Mouse (Mus musculus) stomach, postnatal 0 days (tissue): ENCODE results near the gene Plekha7. TPM values are rescaled to one million over a fixed set of nuclear protein-coding genes. Genes with fewer than 3 reads are reported as not detected.

Experiments
- ATAC-seq: fragments of 200-750 bp; cut with Nextera tagmentation; 2 replicates; pipeline ENCODE4 v1.8.0; 2017; ENCODE audit not compliant: low FRiP score, low TSS enrichment
- DNase-seq: peaks from one replicate; pipeline ENCODE4 v3.0.0-alpha.2; 2016; ENCODE audit warnings: low spot score
- H3K27ac ChIP-seq: fragments of 300-500 bp; sonication (generic); replicated peaks from 2 replicates; pipeline ENCODE4 v1.5.1; 2014; ENCODE audit warnings: mild to moderate bottlenecking, control low read depth
- H3K27me3 ChIP-seq: fragments of 300-500 bp; sonication (generic); 2 replicates; pipeline ENCODE4 v1.6.1; 2014; ENCODE audit warnings: low read length; ENCODE audit not compliant: control insufficient read depth, insufficient read depth
- H3K36me3 ChIP-seq: fragments of 300-500 bp; sonication (generic); 2 replicates; pipeline ENCODE4 v1.6.1; 2014; ENCODE audit warnings: low read length, mixed read lengths; ENCODE audit not compliant: control insufficient read depth, insufficient read depth
- H3K4me1 ChIP-seq: fragments of 300-500 bp; sonication (generic); replicated peaks from 2 replicates; pipeline ENCODE4 v1.6.1; 2014; ENCODE audit warnings: antibody characterized with exemption; ENCODE audit not compliant: control insufficient read depth, insufficient read depth
- H3K4me2 ChIP-seq: fragments of 300-500 bp; sonication (generic); replicated peaks from 2 replicates; pipeline ENCODE4 v1.6.1; 2014; ENCODE audit warnings: low read depth, mild to moderate bottlenecking, control low read depth, moderate library complexity
- H3K4me3 ChIP-seq: fragments of 300-500 bp; sonication (generic); 2 replicates; pipeline ENCODE4 v1.5.1; 2014; ENCODE audit warnings: low read depth, low read length, control low read depth
- H3K9ac ChIP-seq: fragments of 300-500 bp; sonication (generic); 2 replicates; pipeline ENCODE4 v1.6.1; 2014; ENCODE audit warnings: mild to moderate bottlenecking, low read length, control low read depth, mixed read lengths
- H3K9me3 ChIP-seq: fragments of 300-500 bp; sonication (generic); 2 replicates; pipeline ENCODE4 v1.6.1; 2016; ENCODE audit warnings: low read length; ENCODE audit not compliant: control insufficient read depth
- CTCF ChIP-seq: IDR thresholded peaks from 2 replicates; pipeline ENCODE4 v1.5.1; 2016; ENCODE audit warnings: antibody characterized with exemption, low read depth, mild to moderate bottlenecking, moderate library complexity
- EP300 ChIP-seq: optimal IDR thresholded peaks from 2 replicates; pipeline ENCODE3; 2016; ENCODE audit warnings: antibody characterized with exemption
- WGBS: fragments of 180-500 bp; shearing (Covaris S2); extraction: QIAGEN DNeasy Blood & Tissue Kit; methylation state at CpG from one replicate; pipeline ENCODE4 v1.1.7; 2014; 5-methylcytosine and 5-hydroxymethylcytosine counted together
- polyA plus RNA-seq: library from polyadenylated mRNA; unstranded; fragments of >200 nt; fragmentation: Nextera tagmentation; extraction: Ambion mirVana; gene quantifications from 2 replicates; pipeline ENCODE4 v1.2.1, GENCODE M21; 2015

The Plekha7 gene
- polyA plus RNA-seq, 1 experiment from 2014 or later: 10.1 TPM

- ATAC-seq (peak; percentile 44), DNase-seq (peak; percentile 37)
- no peaks in the 10 kb centered on the region for H3K36me3 ChIP-seq
- no peaks in the 10 kb centered on the region for H3K27me3 ChIP-seq
- no peak overlapping the region for H3K4me2 ChIP-seq
- no peak for TF ChIP-seq EP300
- WGBS: 51% methylated on average over 10 of the region's 10 CpGs
- peaks cover 7% of the 10 kb centered on the region; the same call in 1 of the 2 replicates for H3K4me1 ChIP-seq
- peak overlapping the region; percentile 84 for H3K27ac ChIP-seq
- H3K9ac ChIP-seq: no peak overlapping the region
- H3K4me3 ChIP-seq: no peak overlapping the region
- H3K9me3 ChIP-seq: no peaks in the 10 kb centered on the region
These were observed 106.0 kb downstream of the Plekha7 start for GRCm38 (mm10) chr7:116202033-116202681.

GRCm38 (mm10) chr7:116200951-116201351 lies 107.2 kb downstream of the Plekha7 start:
- ATAC-seq (peak; percentile 75), DNase-seq (peak; percentile 61)
- Histone ChIP-seq H3K27ac (peak overlapping the region; percentile 70), H3K27me3 (no peaks in the 10 kb centered on the region), H3K4me3 (no peak overlapping the region), H3K9ac (no peak overlapping the region), H3K4me1 (peaks cover 7% of the 10 kb centered on the region; the same call in 1 of the 2 replicates), H3K9me3 (no peaks in the 10 kb centered on the region), H3K4me2 (no peak overlapping the region), H3K36me3 (no peaks in the 10 kb centered on the region)
- TF ChIP-seq CTCF: no peak
- no peak for TF ChIP-seq EP300
- WGBS: 64% methylated on average over 1 of the region's 1 CpGs

- H3K9me3 ChIP-seq: no peaks in the 10 kb centered on the region
- WGBS: 55% methylated on average over 2 of the region's 2 CpGs
- ATAC-seq: 0 out of 2 replicates have a peak, but pooled peaks have one; percentile 31
These were observed 107.6 kb downstream of the Plekha7 start for GRCm38 (mm10) chr7:116200544-116200943.

GRCm38 (mm10) chr7:116198902-116199301 lies 109.3 kb downstream of the Plekha7 start:
- H3K4me2 ChIP-seq: no peak overlapping the region
- ATAC-seq (no peak), DNase-seq (no peak)
- H3K36me3 ChIP-seq: no peaks in the 10 kb centered on the region
- no peak for TF ChIP-seq EP300
- peak; percentile 51 for TF ChIP-seq CTCF
- no peaks in the 10 kb centered on the region for H3K27me3 ChIP-seq
- peaks cover 7% of the 10 kb centered on the region; the same call in 1 of the 2 replicates for H3K4me1 ChIP-seq
- H3K27ac ChIP-seq: peak overlapping the region; percentile 77
- H3K4me3 ChIP-seq: no peak overlapping the region
- H3K9me3 ChIP-seq: no peaks in the 10 kb centered on the region
- no peak overlapping the region for H3K9ac ChIP-seq
- WGBS: 33% methylated on average over 2 of the region's 2 CpGs

More at GRCm38 (mm10) chr7:116200544-116200943, 107.6 kb downstream of the Plekha7 start:
- H3K4me2 ChIP-seq: no peak overlapping the region
- no peak for DNase-seq
- H3K4me1 ChIP-seq: peaks cover 7% of the 10 kb centered on the region; the same call in 1 of the 2 replicates
- no peak overlapping the region for H3K4me3 ChIP-seq
- peak overlapping the region; percentile 70 for H3K27ac ChIP-seq
- TF ChIP-seq EP300 (no peak), CTCF (no peak)
- H3K36me3 ChIP-seq: no peaks in the 10 kb centered on the region
- no peak overlapping the region for H3K9ac ChIP-seq
- no peaks in the 10 kb centered on the region for H3K27me3 ChIP-seq

- H3K9me3 ChIP-seq: no peaks in the 10 kb centered on the region
- ATAC-seq (peak; percentile 76), DNase-seq (peak; percentile 82)
- TF ChIP-seq EP300 (no peak), CTCF (peak; percentile 42)
- H3K4me1 ChIP-seq: peaks cover 7% of the 10 kb centered on the region; the same call in 1 of the 2 replicates
- H3K4me3 ChIP-seq: peak overlapping the region; percentile 19
- H3K9ac ChIP-seq: peak overlapping the region; percentile 41; the same call in 1 of the 2 replicates
- 7% methylated on average over 7 of the region's 7 CpGs for WGBS
- no peaks in the 10 kb centered on the region for H3K36me3 ChIP-seq
- peak overlapping the region; percentile 40 for H3K4me2 ChIP-seq
- H3K27me3 ChIP-seq: no peaks in the 10 kb centered on the region
- H3K27ac ChIP-seq: peak overlapping the region; percentile 77
These were observed 109.8 kb downstream of the Plekha7 start for GRCm38 (mm10) chr7:116198407-116198806.

- 38% methylated on average over 8 of the region's 8 CpGs for whole genome bisulfite sequencing
- Histone ChIP-seq H3K9me3 (no peaks in the 10 kb centered on the region), H3K27me3 (no peaks in the 10 kb centered on the region), H3K4me2 (peak overlapping the region; percentile 40), H3K9ac (no peak overlapping the region; the same call in 1 of the 2 replicates), H3K4me3 (peak overlapping the region; percentile 19; the same call in 1 of the 2 replicates), H3K36me3 (no peaks in the 10 kb centered on the region), H3K4me1 (peaks cover 4% of the 10 kb centered on the region; the same call in 1 of the 2 replicates), H3K27ac (peak overlapping the region; percentile 77)
- TF ChIP-seq EP300: no peak
- TF ChIP-seq CTCF: no peak
- DNase-seq (no peak), ATAC-seq (no peak)
These were observed 111.0 kb downstream of the Plekha7 start for GRCm38 (mm10) chr7:116196974-116197679.
